Mouse (Mus musculus) ES-Bruce4 (cell line): ENCODE data around the gene Ubp1.

ENCODE experiments used
- CTCF ChIP-seq: IDR thresholded peaks from one replicate; pipeline ENCODE4 v1.8.1; 2011; ENCODE audit warnings: low read depth, low read length
- EP300 ChIP-seq: IDR thresholded peaks from 2 replicates; pipeline ENCODE4 v1.6.1; 2011; ENCODE audit warnings: low read depth, low read length; ENCODE audit not compliant: insufficient read depth
- POLR2A ChIP-seq: IDR thresholded peaks from one replicate; pipeline ENCODE4 v1.8.1; 2011; ENCODE audit warnings: low read length; ENCODE audit not compliant: insufficient read depth

DNA sequence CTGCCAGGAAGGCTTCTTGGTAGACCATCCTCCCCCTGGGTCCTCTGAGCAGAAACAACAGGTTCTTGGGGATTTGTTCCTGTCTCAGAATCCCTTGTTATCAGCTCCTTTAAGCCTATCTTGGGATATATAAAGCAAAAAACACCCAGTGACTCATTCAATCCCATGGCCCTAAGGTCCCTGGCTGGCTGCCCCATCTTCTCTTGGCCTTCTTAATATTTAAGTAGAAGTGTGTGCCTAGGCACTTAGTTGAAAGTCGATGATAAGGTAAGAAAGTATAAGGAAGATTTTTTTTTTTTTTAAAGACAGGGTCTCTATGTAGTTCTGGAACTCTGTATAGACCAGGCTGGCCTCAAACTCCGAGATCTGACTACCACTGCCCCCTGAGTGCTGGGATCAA, 51.7 kb downstream of the Ubp1 start:
- TF ChIP-seq CTCF: no peak
- no peak for TF ChIP-seq EP300
- TF ChIP-seq POLR2A: no peak
